8 mouse cellular contexts compared by ENCODE assay signal in genomic region chr12:59095104-59096025, GRCm38 (mm10). TPM values are rescaled to one million over a fixed set of nuclear protein-coding genes. Genes with fewer than 3 reads are reported as not detected.
DNase-seq lines count a peak whose midpoint lies in the region; ATAC-seq and TF ChIP-seq lines count a peak whose summit lies in the region.

Mia2 (plus strand) TSS chr12:59095799.

- no peak within 1 kb of the TSS for H3K4me2 ChIP-seq in heart, embryonic 16.5 days (ENCODE audit: low read depth, low read length)
- peak within 1 kb of the TSS; percentile 48 for H3K4me2 ChIP-seq in lung, embryonic 16.5 days (ENCODE audit: low read depth, low read length)

- no peak within 1 kb of the TSS for H3K9ac ChIP-seq in heart, embryonic 16.5 days (ENCODE audit: low read length)
- peak within 1 kb of the TSS; percentile 53 for H3K9ac ChIP-seq in lung, embryonic 16.5 days (ENCODE audit: low read length)

- 77% methylated on average over 19 of the region's 19 CpGs for WGBS in heart, embryonic 16.5 days
- WGBS in lung, embryonic 16.5 days = 47% methylated on average over 19 of the region's 19 CpGs

- no peak for TF ChIP-seq POLR2A in embryonic fibroblast, embryonic 13.5 days (IDR thresholded peaks at IDR 0.05; ENCODE audit: low read depth, low read length)

- H3K4me1 ChIP-seq in embryonic fibroblast, embryonic 13.5 days (ENCODE audit: control insufficient read depth, insufficient read depth, low read length) = no peaks in the 10 kb centered on the region
- no peaks in the 10 kb centered on the region for H3K4me1 ChIP-seq in heart, embryonic 16.5 days (ENCODE audit: control insufficient read depth, insufficient read depth, low read length)
- H3K4me1 ChIP-seq in lung, embryonic 16.5 days (replicated peaks; ENCODE audit: control insufficient read depth, insufficient read depth, low read length) = no peaks in the 10 kb centered on the region

- no peaks in the 10 kb centered on the region for H3K9me3 ChIP-seq in heart, embryonic 16.5 days (replicated peaks; ENCODE audit: control insufficient read depth, low read length)
- H3K9me3 ChIP-seq in lung, embryonic 16.5 days (ENCODE audit: control insufficient read depth, low read length) = no peaks in the 10 kb centered on the region

- no peak within 1 kb of the TSS for H3K27ac ChIP-seq in embryonic fibroblast, embryonic 13.5 days (ENCODE audit: insufficient read depth, low read length)
- no peak within 1 kb of the TSS for H3K27ac ChIP-seq in heart, embryonic 16.5 days (ENCODE audit: low read length)
- peak within 1 kb of the TSS; percentile 43 for H3K27ac ChIP-seq in lung, embryonic 16.5 days (ENCODE audit: low read length)

- no peaks in the 10 kb centered on the region for H3K36me3 ChIP-seq in heart, embryonic 16.5 days (ENCODE audit: control insufficient read depth, insufficient read depth)
- no peaks in the 10 kb centered on the region for H3K36me3 ChIP-seq in lung, embryonic 16.5 days (ENCODE audit: control insufficient read depth, insufficient read depth, low read length)

- TF ChIP-seq CTCF in embryonic fibroblast, embryonic 13.5 days (IDR thresholded peaks at IDR 0.05; ENCODE audit: borderline replicate concordance, insufficient read depth, low read length) = no peak

- ATAC-seq in heart, embryonic 16.5 days (replicated peaks; ENCODE audit: extremely low read depth, insufficient read depth, low FRiP score) = no peak
- ATAC-seq in lung, embryonic 16.5 days (ENCODE audit: low read depth) = peak; percentile 59; the same call in 1 of the 2 replicates

- H3K4me3 ChIP-seq in embryonic fibroblast, embryonic 13.5 days (ENCODE audit: insufficient read depth, low read length) = no peak within 1 kb of the TSS
- H3K4me3 ChIP-seq in heart, embryonic 16.5 days (ENCODE audit: low read length) = no peak within 1 kb of the TSS
- peak within 1 kb of the TSS; percentile 41 for H3K4me3 ChIP-seq in lung, embryonic 16.5 days (ENCODE audit: low read length)

- H3K27me3 ChIP-seq in heart, embryonic 16.5 days (ENCODE audit: control insufficient read depth, insufficient read depth, low read length) = no peaks in the 10 kb centered on the region
- H3K27me3 ChIP-seq in lung, embryonic 16.5 days (ENCODE audit: control insufficient read depth, insufficient read depth, low read depth, low read length) = no peaks in the 10 kb centered on the region

- DNase-seq in layer of hippocampus, adult 18-20 months (ENCODE audit: low spot score in 2 of 2) = no peak
- DNase-seq in layer of hippocampus, adult 11-12 months (ENCODE audit: low spot score) = no peak
- peak; percentile 80 for DNase-seq in kidney, postnatal 14 days
- peak; percentile 12 for DNase-seq in testis, postnatal 14 days (ENCODE audit: low spot score)
- DNase-seq in spleen, adult 12 weeks (ENCODE audit: low spot score) = no peak

RNA-seq across cellular contexts. Expression of gene Mia2, which starts in this region (rescaled TPM):
- total RNA-seq in layer of hippocampus, adult 18-20 months (2021) = 10 to 100 TPM; 44.2 to 48.4 TPM
- 72.2 and 75.9 TPM in 2 replicates for polyA plus RNA-seq in embryonic fibroblast, embryonic 13.5 days (2011; ENCODE audit: insufficient read length, low read depth, missing spikeins)
- 43.0 and 63.6 TPM in 2 replicates for polyA plus RNA-seq in heart, embryonic 16.5 days (2015; fragmentation: Nextera tagmentation; extraction: Ambion mirVana)
- 55.8 and 56.6 TPM in 2 replicates for polyA plus RNA-seq in lung, embryonic 16.5 days (2015; fragmentation: Nextera tagmentation; extraction: Ambion mirVana)

Comparison
In these comparisons a context has a peak if more than half of its experiments do, and no peak if none do; other contexts are left out.
1. DNase-seq: peak in kidney, postnatal 14 days (single experiment) and testis, postnatal 14 days (single experiment); none in layer of hippocampus, adult 18-20 months (0 of 2), layer of hippocampus, adult 11-12 months (single experiment) and spleen, adult 12 weeks (single experiment).